Mouse (Mus musculus): ENCODE data around the gene Smad9. TPM values are rescaled to one million over a fixed set of nuclear protein-coding genes. Genes with fewer than 3 reads are reported as not detected.

Smad9 gene
- polyA plus RNA-seq, 1 experiment, result not detected

GRCm38 (mm10) chr3:54832491-54832890 is 77.1 kb downstream of the Smad9 start:
- whole genome bisulfite sequencing, result 82% methylated on average over 3 of the region's 3 CpGs
- Histone ChIP-seq H3K4me1 (ENCODE audit: control insufficient read depth, insufficient read depth, low read length) (no peaks in the 10 kb centered on the region), H3K27ac (ENCODE audit: control insufficient read depth, insufficient read depth, low read depth, low read length, poor library complexity) (no peak overlapping the region), H3K4me3 (replicated peaks; ENCODE audit: control insufficient read depth, low read depth, low read length) (no peak overlapping the region)
- TF ChIP-seq CTCF (IDR thresholded peaks at IDR 0.05; ENCODE audit: control insufficient read depth, insufficient read depth, low read length) (no peak), POLR2A (IDR thresholded peaks at IDR 0.05; ENCODE audit: borderline replicate concordance, control insufficient read depth, low read depth, low read length) (no peak)

- WGBS, result 74% methylated on average over 2 of the region's 2 CpGs
- H3K4me3 ChIP-seq (replicated peaks; ENCODE audit: control insufficient read depth, low read depth, low read length), result no peak overlapping the region
- no peak for TF ChIP-seq POLR2A (IDR thresholded peaks at IDR 0.05; ENCODE audit: borderline replicate concordance, control insufficient read depth, low read depth, low read length)
- no peak for TF ChIP-seq CTCF (IDR thresholded peaks at IDR 0.05; ENCODE audit: control insufficient read depth, insufficient read depth, low read length)
- no peaks in the 10 kb centered on the region for H3K4me1 ChIP-seq (ENCODE audit: control insufficient read depth, insufficient read depth, low read length)
- H3K27ac ChIP-seq (ENCODE audit: control insufficient read depth, insufficient read depth, low read depth, low read length, poor library complexity), result no peak overlapping the region
These were observed 80.0 kb downstream of the Smad9 start for GRCm38 (mm10) chr3:54835421-54835820.

Other genes starting within 250 kb of the Smad9 start
- gene Supt20, start 62.8 kb upstream of the Smad9 start, polyA plus RNA-seq (2011; ENCODE audit: insufficient read depth, insufficient read length, low replicate concordance, missing spikeins), result 29.8 and 60.4 TPM in 2 replicates
- not detected in 2 replicates for gene Gm21958, start 41.2 kb upstream of the Smad9 start, polyA plus RNA-seq (2011; ENCODE audit: insufficient read depth, insufficient read length, low replicate concordance, missing spikeins)
- gene Exosc8, start 20.2 kb upstream of the Smad9 start, polyA plus RNA-seq (2011; ENCODE audit: insufficient read depth, insufficient read length, low replicate concordance, missing spikeins), result 51.2 and 112 TPM in 2 replicates
- gene Alg5, start 20.0 kb upstream of the Smad9 start, polyA plus RNA-seq (2011; ENCODE audit: insufficient read depth, insufficient read length, low replicate concordance, missing spikeins), result 8.0 and 16.3 TPM in 2 replicates
- gene Rfxap, start 52.2 kb downstream of the Smad9 start, polyA plus RNA-seq (2011; ENCODE audit: insufficient read depth, insufficient read length, low replicate concordance, missing spikeins), result 14.7 and 30.1 TPM in 2 replicates
- gene Sertm1, start 160.3 kb downstream of the Smad9 start, polyA plus RNA-seq (2011; ENCODE audit: insufficient read depth, insufficient read length, low replicate concordance, missing spikeins), result not detected in 2 replicates